Comparison of ENCODE assay signal across 13 mouse cellular contexts in the genomic region with DNA sequence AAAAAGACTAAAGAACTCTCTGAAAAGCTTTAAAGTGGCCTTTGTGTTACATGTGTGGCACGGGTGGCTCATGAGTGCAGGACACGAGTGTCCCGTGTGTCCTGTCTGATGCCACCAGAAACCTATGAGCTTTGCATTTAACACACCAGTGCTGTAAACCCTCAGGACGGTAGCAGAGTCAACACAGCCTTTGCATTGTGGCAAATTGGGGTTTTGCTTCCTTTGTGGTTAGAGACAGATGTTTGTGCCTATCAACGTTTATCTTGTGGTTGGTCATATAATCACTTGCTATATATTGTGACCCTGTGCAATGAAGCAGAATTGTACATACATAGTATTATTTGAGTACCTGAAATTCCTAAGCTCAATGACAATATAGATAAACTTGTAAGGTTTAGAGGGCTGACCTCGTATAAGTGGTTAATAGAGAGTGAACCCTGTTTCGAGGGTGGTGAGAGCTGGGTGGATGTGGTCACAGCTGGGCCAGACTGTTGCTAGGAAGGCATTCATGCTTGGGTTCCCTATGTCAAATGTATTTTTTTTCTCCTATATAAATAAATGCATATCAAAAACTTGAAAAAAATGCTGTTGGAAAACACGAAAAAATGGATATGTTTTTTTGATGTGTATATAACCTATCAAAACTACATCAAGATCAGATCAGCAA. TPM values are rescaled to one million over a fixed set of nuclear protein-coding genes. Genes with fewer than 3 reads are reported as not detected.
"Had no signal": no experiment of that assay in that cellular context is flagged by ENCODE, and none has a peak within 500 bp of the region (broad histone marks: within the 10 kb centered on the region; RNA-seq: fewer than 3 reads in every experiment).

No protein-coding gene starts in this region.

RNA-seq across cellular contexts. Expression of gene Itgad, which starts 4.6 kb away (rescaled TPM):
- total RNA-seq: left cerebral cortex, adult 18-20 months had no signal
- polyA plus RNA-seq: kidney, embryonic 14.5 days; kidney, postnatal 0 days; limb, embryonic 10.5 days; limb, embryonic 13.5 days; liver, embryonic 12.5 days; midbrain, embryonic 13.5 days; midbrain, embryonic 16.5 days; neural tube, embryonic 13.5 days; stomach, embryonic 14.5 days; stomach, postnatal 0 days had no signal

RNA-seq across cellular contexts. Expression of gene Itgax, which starts 29.5 kb away (rescaled TPM):
- polyA plus RNA-seq: limb, embryonic 10.5 days; limb, embryonic 13.5 days; midbrain, embryonic 10.5 days; myocyte; neural tube, embryonic 13.5 days; stomach, embryonic 14.5 days had no signal

RNA-seq across cellular contexts. Expression of gene Cox6a2, which starts 47.4 kb away (rescaled TPM):
- polyA plus RNA-seq: kidney, embryonic 14.5 days; kidney, postnatal 0 days; midbrain, embryonic 10.5 days; midbrain, embryonic 13.5 days; stomach, embryonic 14.5 days had no signal
